Comparison of ENCODE assay signal across 10 mouse cellular contexts in genomic region chr9:11206829-11207228, GRCm38 (mm10).
A peak's percentile ranks its signal among the peaks of the same experiment; 100 is the strongest.
DNase-seq lines count a peak whose midpoint lies in the region; ATAC-seq and TF ChIP-seq lines count a peak whose summit lies in the region.
"Had no signal": no experiment of that assay in that cellular context is flagged by ENCODE, and none has a peak within 500 bp of the region (broad histone marks: within the 10 kb centered on the region; RNA-seq: fewer than 3 reads in every experiment).

No protein-coding gene starts in this region.

- ATAC-seq in kidney, postnatal 0 days (replicated peaks; ENCODE audit: low FRiP score, low read depth): no peak
- no peak for ATAC-seq in activated CD4-positive, CD25-positive, alpha-beta regulatory T cell, adult 4 months

- TF ChIP-seq POLR2A in lung, adult 2 months (IDR thresholded peaks at IDR 0.05; ENCODE audit: borderline replicate concordance, extremely low read depth, low read depth, low read length): no peak

- H3K36me3 ChIP-seq in kidney, postnatal 0 days (ENCODE audit: insufficient read depth, low read length): no peaks in the 10 kb centered on the region
- H3K36me3 ChIP-seq: embryonic facial prominence, embryonic 15.5 days had no signal

- no peak overlapping the region for H3K27ac ChIP-seq in kidney, postnatal 0 days
- H3K27ac ChIP-seq: embryonic facial prominence, embryonic 15.5 days had no signal

- DNase-seq in kidney, postnatal 0 days (ENCODE audit: low spot score): peak; percentile 1
- no peak for DNase-seq in kidney, adult 9 months
- DNase-seq in forelimb bud, embryonic 11.5 days (ENCODE audit: low read depth, low spot score): peak; percentile 17
- DNase-seq in left cerebral cortex, adult 9 months (ENCODE audit: low spot score in 2 of 2): peak; percentile 4 to 67
- peak; percentile 21 for DNase-seq in right cerebral cortex, postnatal 14 days
- DNase-seq in lung, adult 2 months: no peak
- DNase-seq in urinary bladder, postnatal 36 days (ENCODE audit: low spot score in 2 of 2): no peak
- DNase-seq: kidney, postnatal 14 days had no signal

- no peak overlapping the region for H3K9ac ChIP-seq in kidney, postnatal 0 days (ENCODE audit: low read depth, low read length)
- H3K9ac ChIP-seq: embryonic facial prominence, embryonic 15.5 days had no signal

- no peak overlapping the region for H3K4me3 ChIP-seq in kidney, postnatal 0 days (replicated peaks; ENCODE audit: low read depth, low read length)
- H3K4me3 ChIP-seq in lung, adult 2 months (replicated peaks; ENCODE audit: extremely low read depth, low read depth, low read length): no peak overlapping the region
- H3K4me3 ChIP-seq: embryonic facial prominence, embryonic 15.5 days had no signal

- H3K27me3 ChIP-seq in kidney, postnatal 0 days (ENCODE audit: insufficient read depth, low read length): no peaks in the 10 kb centered on the region
- H3K27me3 ChIP-seq: embryonic facial prominence, embryonic 15.5 days had no signal

- no peak overlapping the region for H3K4me2 ChIP-seq in kidney, postnatal 0 days (ENCODE audit: low read length)
- H3K4me2 ChIP-seq: embryonic facial prominence, embryonic 15.5 days had no signal

- WGBS in kidney, postnatal 0 days: 71% methylated on average over 6 of the region's 6 CpGs
- 65% methylated on average over 6 of the region's 6 CpGs for WGBS in lung, adult 2 months

- H3K4me1 ChIP-seq in kidney, postnatal 0 days (replicated peaks; ENCODE audit: insufficient read depth, low read length): no peaks in the 10 kb centered on the region
- H3K4me1 ChIP-seq in lung, adult 2 months (ENCODE audit: control insufficient read depth, insufficient read depth, low read length): no peaks in the 10 kb centered on the region
- H3K4me1 ChIP-seq: embryonic facial prominence, embryonic 15.5 days had no signal

- TF ChIP-seq CTCF in kidney, postnatal 0 days (IDR thresholded peaks at IDR 0.05; ENCODE audit: low read depth): no peak
- TF ChIP-seq CTCF in lung, adult 2 months (IDR thresholded peaks at IDR 0.05; ENCODE audit: insufficient read depth, low read length): no peak

- no peaks in the 10 kb centered on the region for H3K9me3 ChIP-seq in kidney, postnatal 0 days (replicated peaks; ENCODE audit: low read length)
- H3K9me3 ChIP-seq: embryonic facial prominence, embryonic 15.5 days had no signal

Comparison
In these comparisons a context has a peak if more than half of its experiments do, and no peak if none do; other contexts are left out.
1. DNase-seq: peak in kidney, postnatal 0 days (single experiment), forelimb bud, embryonic 11.5 days (single experiment), left cerebral cortex, adult 9 months (2 of 2) and right cerebral cortex, postnatal 14 days (single experiment); none in kidney, adult 9 months (single experiment), lung, adult 2 months (single experiment) and urinary bladder, postnatal 36 days (0 of 2).